In genomic region chr9:112234505-112235024, GRCm38 (mm10) we compare ENCODE assay signal across 8 mouse cellular contexts. TPM values are rescaled to one million over a fixed set of nuclear protein-coding genes. Genes with fewer than 3 reads are reported as not detected.
DNase-seq lines count a peak whose midpoint lies in the region; ATAC-seq and TF ChIP-seq lines count a peak whose summit lies in the region.

No protein-coding gene starts in this region.

- peak overlapping the region; percentile 63 for H3K4me2 ChIP-seq in lung, embryonic 14.5 days
- H3K4me2 ChIP-seq in liver, embryonic 16.5 days (ENCODE audit: low read depth, low read length): peak overlapping the region; percentile 24; the same call in 1 of the 2 replicates

- no peaks in the 10 kb centered on the region for H3K4me1 ChIP-seq in lung, embryonic 14.5 days (ENCODE audit: insufficient read depth)
- no peaks in the 10 kb centered on the region for H3K4me1 ChIP-seq in liver, embryonic 16.5 days (ENCODE audit: control insufficient read depth, low read depth, low read length)
- H3K4me1 ChIP-seq in kidney, adult 2 months (ENCODE audit: control insufficient read depth, insufficient read depth, low read length): no peaks in the 10 kb centered on the region

- no peak for DNase-seq in lung, embryonic 14.5 days
- no peak for DNase-seq in lung, postnatal 36 days
- peak; percentile 86 to 87 for DNase-seq in cerebellum, postnatal 14 days
- peak; percentile 19 for DNase-seq in gastrocnemius, postnatal 25 days
- peak; percentile 45 for DNase-seq in right cerebral cortex, postnatal 14 days
- no peak for DNase-seq in ovary, postnatal 36 days (ENCODE audit: low spot score)
- DNase-seq in kidney, adult 2 months: no peak

- peaks cover 59% of the 10 kb centered on the region for H3K27me3 ChIP-seq in lung, embryonic 14.5 days (ENCODE audit: insufficient read depth, low read length)
- peaks cover 30% of the 10 kb centered on the region for H3K27me3 ChIP-seq in liver, embryonic 16.5 days (ENCODE audit: control insufficient read depth, insufficient read depth, low read depth, low read length)
- no peaks in the 10 kb centered on the region for H3K27me3 ChIP-seq in kidney, adult 2 months (replicated peaks; ENCODE audit: control insufficient read depth, insufficient read depth, low read length)

- H3K4me3 ChIP-seq in lung, embryonic 14.5 days (ENCODE audit: low read depth, low read length): peak overlapping the region; percentile 28
- H3K4me3 ChIP-seq in liver, embryonic 16.5 days (ENCODE audit: low read depth, low read length): peak overlapping the region; percentile 35
- H3K4me3 ChIP-seq in kidney, adult 2 months (ENCODE audit: insufficient read depth, low read depth, low read length): no peak overlapping the region

- TF ChIP-seq CTCF in lung, embryonic 14.5 days (IDR thresholded peaks at IDR 0.05; ENCODE audit: low read depth): no peak
- TF ChIP-seq CTCF in kidney, adult 2 months (conservative IDR thresholded peaks at IDR 0.05; ENCODE audit: insufficient read depth, insufficient read length, low read depth, low read length): no peak

- no peak overlapping the region for H3K9ac ChIP-seq in lung, embryonic 14.5 days
- H3K9ac ChIP-seq in liver, embryonic 16.5 days (ENCODE audit: low read depth, low read length): no peak overlapping the region

- H3K27ac ChIP-seq in lung, embryonic 14.5 days (ENCODE audit: low read depth): no peak overlapping the region
- no peak overlapping the region for H3K27ac ChIP-seq in liver, embryonic 16.5 days (ENCODE audit: low read length)
- H3K27ac ChIP-seq in kidney, adult 2 months (ENCODE audit: insufficient read depth, low read depth, low read length): no peak overlapping the region

- H3K36me3 ChIP-seq in lung, embryonic 14.5 days (ENCODE audit: insufficient read depth): no peaks in the 10 kb centered on the region
- no peaks in the 10 kb centered on the region for H3K36me3 ChIP-seq in liver, embryonic 16.5 days (ENCODE audit: control insufficient read depth, insufficient read depth)
- H3K36me3 ChIP-seq in kidney, adult 2 months (ENCODE audit: control insufficient read depth, insufficient read depth, low read length): no peaks in the 10 kb centered on the region

- ATAC-seq in lung, embryonic 14.5 days (ENCODE audit: insufficient read depth): peak; percentile 37; the same call in 1 of the 2 replicates
- ATAC-seq in liver, embryonic 16.5 days (ENCODE audit: low read depth): no peak

- no peaks in the 10 kb centered on the region for H3K9me3 ChIP-seq in lung, embryonic 14.5 days (ENCODE audit: low read depth, low read length)
- H3K9me3 ChIP-seq in liver, embryonic 16.5 days (replicated peaks; ENCODE audit: control insufficient read depth, low read length): no peaks in the 10 kb centered on the region

- WGBS in lung, embryonic 14.5 days: 1% methylated on average over 24 of the region's 24 CpGs
- under 1% methylated on average over 24 of the region's 24 CpGs for WGBS in liver, embryonic 16.5 days (ENCODE audit: insufficient replicate concordance)
- WGBS in kidney, adult 2 months: 1% methylated on average over 24 of the region's 24 CpGs

- TF ChIP-seq POLR2A in kidney, adult 2 months (IDR thresholded peaks at IDR 0.05; ENCODE audit: low read depth, low read length): no peak

RNA-seq across cellular contexts. Expression of gene Arpp21, which starts 1.2 kb away (rescaled TPM):
- 0.11 and 0.18 TPM in 2 replicates for polyA plus RNA-seq in lung, embryonic 14.5 days (2014; fragmentation: Nextera tagmentation; extraction: Ambion mirVana)
- 10 to 100 TPM; 22.5 to 41.4 TPM for total RNA-seq in gastrocnemius, postnatal 25 days (2021)
- polyA plus RNA-seq in liver, embryonic 16.5 days (2015; fragmentation: Nextera tagmentation; extraction: Ambion mirVana): 0.84 and 1.1 TPM in 2 replicates
- polyA plus RNA-seq in kidney, adult 2 months (2012; rRNA removed): 0.18 and 0.74 TPM in 2 replicates

Comparison
In these comparisons a context has a peak if more than half of its experiments do, and no peak if none do; other contexts are left out.
1. DNase-seq: peak in cerebellum, postnatal 14 days (2 of 2), gastrocnemius, postnatal 25 days (single experiment) and right cerebral cortex, postnatal 14 days (single experiment); none in lung, embryonic 14.5 days (single experiment), lung, postnatal 36 days (single experiment), ovary, postnatal 36 days (single experiment) and kidney, adult 2 months (single experiment).